ENCODE assay signal across 8 mouse cellular contexts in the genomic region with DNA sequence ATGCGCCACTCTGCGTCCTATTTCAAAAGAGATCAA. TPM values are rescaled to one million over a fixed set of nuclear protein-coding genes. Genes with fewer than 3 reads are reported as not detected.
DNase-seq lines count a peak whose midpoint lies in the region; ATAC-seq and TF ChIP-seq lines count a peak whose summit lies in the region.

A gene (minus strand): TSS at position 1 of the 36 bp plus-strand sequence.

- H3K9me3 ChIP-seq in lung, embryonic 14.5 days (ENCODE audit: low read depth, low read length), result no peaks in the 10 kb centered on the region
- no peaks in the 10 kb centered on the region for H3K9me3 ChIP-seq in embryonic facial prominence, embryonic 12.5 days
- no peaks in the 10 kb centered on the region for H3K9me3 ChIP-seq in heart, embryonic 14.5 days (ENCODE audit: control insufficient read depth, low read length)
- no peaks in the 10 kb centered on the region for H3K9me3 ChIP-seq in neural tube, embryonic 12.5 days

- DNase-seq in lung, embryonic 14.5 days, result no peak
- DNase-seq in lung, postnatal 10 days, result no peak
- DNase-seq in left cerebral cortex, postnatal 25 days (ENCODE audit: low spot score in 2 of 2), result no peak
- DNase-seq in spleen, postnatal 36 days (ENCODE audit: low spot score in 2 of 2), result no peak
- no peak for DNase-seq in thymus, postnatal 10 days (ENCODE audit: low spot score in 2 of 2)

- peak within 1 kb of the TSS; percentile 87 for H3K4me3 ChIP-seq in lung, embryonic 14.5 days (ENCODE audit: low read depth, low read length)
- H3K4me3 ChIP-seq in embryonic facial prominence, embryonic 12.5 days, result peak within 1 kb of the TSS; percentile 93
- peak within 1 kb of the TSS; percentile 70 to 93 for H3K4me3 ChIP-seq in heart, embryonic 14.5 days (ENCODE audit: control insufficient read depth in 1 of 2, insufficient read depth in 1 of 2, low read depth in 1 of 2, low read length in 2 of 2)
- peak within 1 kb of the TSS; percentile 88 for H3K4me3 ChIP-seq in neural tube, embryonic 12.5 days

- TF ChIP-seq CTCF in lung, embryonic 14.5 days (IDR thresholded peaks at IDR 0.05; ENCODE audit: low read depth), result no peak

- H3K4me2 ChIP-seq in lung, embryonic 14.5 days, result peak within 1 kb of the TSS; percentile 78
- H3K4me2 ChIP-seq in embryonic facial prominence, embryonic 12.5 days (replicated peaks), result peak within 1 kb of the TSS; percentile 73
- H3K4me2 ChIP-seq in heart, embryonic 14.5 days (ENCODE audit: low read length), result peak within 1 kb of the TSS; percentile 84
- peak within 1 kb of the TSS; percentile 78 for H3K4me2 ChIP-seq in neural tube, embryonic 12.5 days (replicated peaks)

- H3K27me3 ChIP-seq in lung, embryonic 14.5 days (ENCODE audit: insufficient read depth, low read length), result no peaks in the 10 kb centered on the region; the same call in 1 of the 2 replicates
- H3K27me3 ChIP-seq in embryonic facial prominence, embryonic 12.5 days, result peaks cover 8% of the 10 kb centered on the region; the same call in 1 of the 2 replicates
- H3K27me3 ChIP-seq in heart, embryonic 14.5 days (ENCODE audit: control insufficient read depth, insufficient read depth, low read length), result no peaks in the 10 kb centered on the region
- no peaks in the 10 kb centered on the region for H3K27me3 ChIP-seq in neural tube, embryonic 12.5 days (replicated peaks)

- peak within 1 kb of the TSS; percentile 86 for H3K9ac ChIP-seq in lung, embryonic 14.5 days
- H3K9ac ChIP-seq in embryonic facial prominence, embryonic 12.5 days, result peak within 1 kb of the TSS; percentile 86
- H3K9ac ChIP-seq in heart, embryonic 14.5 days (ENCODE audit: low read length), result peak within 1 kb of the TSS; percentile 82
- peak within 1 kb of the TSS; percentile 92 for H3K9ac ChIP-seq in neural tube, embryonic 12.5 days

- no peak for ATAC-seq in lung, embryonic 14.5 days (ENCODE audit: insufficient read depth)
- ATAC-seq in embryonic facial prominence, embryonic 12.5 days (ENCODE audit: insufficient number of reproducible peaks, insufficient read depth, low FRiP score, low TSS enrichment), result no peak
- ATAC-seq in heart, embryonic 14.5 days (ENCODE audit: insufficient number of reproducible peaks, insufficient read depth, low FRiP score, low read depth), result no peak
- no peak for ATAC-seq in neural tube, embryonic 12.5 days (ENCODE audit: low FRiP score, low read depth)

- peaks cover 5% of the 10 kb centered on the region; the same call in 1 of the 2 replicates for H3K4me1 ChIP-seq in lung, embryonic 14.5 days (ENCODE audit: insufficient read depth)
- H3K4me1 ChIP-seq in embryonic facial prominence, embryonic 12.5 days, result peaks cover 12% of the 10 kb centered on the region; the same call in 1 of the 2 replicates
- H3K4me1 ChIP-seq in heart, embryonic 14.5 days (ENCODE audit: control insufficient read depth in 2 of 2, insufficient read depth in 2 of 2, low read length in 2 of 2), result peaks cover 13 to 24% of the 10 kb centered on the region in 2 experiments; a peak in 3 of 4 replicates
- peaks cover 32% of the 10 kb centered on the region for H3K4me1 ChIP-seq in neural tube, embryonic 12.5 days

- WGBS in lung, embryonic 14.5 days, result 0% methylated on average over 2 of the region's 2 CpGs
- 0% methylated on average over 2 of the region's 2 CpGs for WGBS in embryonic facial prominence, embryonic 12.5 days
- 0% methylated on average over 2 of the region's 2 CpGs for WGBS in heart, embryonic 14.5 days
- WGBS in neural tube, embryonic 12.5 days, result 0% methylated on average over 2 of the region's 2 CpGs

- peaks cover 3% of the 10 kb centered on the region; the same call in 1 of the 2 replicates for H3K36me3 ChIP-seq in lung, embryonic 14.5 days (ENCODE audit: insufficient read depth)
- no peaks in the 10 kb centered on the region for H3K36me3 ChIP-seq in embryonic facial prominence, embryonic 12.5 days
- H3K36me3 ChIP-seq in heart, embryonic 14.5 days (ENCODE audit: control insufficient read depth, insufficient read depth, low read length), result no peaks in the 10 kb centered on the region
- no peaks in the 10 kb centered on the region for H3K36me3 ChIP-seq in neural tube, embryonic 12.5 days

- intact Hi-C loops in left cerebral cortex, postnatal 25 days (cut with DNase I), result loop anchor here (5.0 kb wide), 1 partner anchor 43 kb away; no protein-coding TSS in a partner anchor

- peak within 1 kb of the TSS; percentile 98 for H3K27ac ChIP-seq in lung, embryonic 14.5 days (ENCODE audit: low read depth)
- peak within 1 kb of the TSS; percentile 96 for H3K27ac ChIP-seq in embryonic facial prominence, embryonic 12.5 days
- peak within 1 kb of the TSS; percentile 82 to 88 for H3K27ac ChIP-seq in heart, embryonic 14.5 days (replicated peaks in 1 of 2; ENCODE audit: control insufficient read depth in 1 of 2, insufficient read depth in 1 of 2, low read depth in 2 of 2, low read length in 2 of 2)
- H3K27ac ChIP-seq in neural tube, embryonic 12.5 days, result peak within 1 kb of the TSS; percentile 97

RNA-seq across cellular contexts. Expression of the gene that starts here (rescaled TPM):
- polyA plus RNA-seq in lung, embryonic 14.5 days (2014; fragmentation: Nextera tagmentation; extraction: Ambion mirVana), result 98.3 and 98.8 TPM in 2 replicates
- polyA plus RNA-seq in embryonic facial prominence, embryonic 12.5 days (2016; fragmentation: Nextera tagmentation; extraction: Ambion mirVana), result 91.9 and 98.2 TPM in 2 replicates
- polyA plus RNA-seq in heart, embryonic 14.5 days (2014; fragmentation: Nextera tagmentation; extraction: Ambion mirVana), result 39.2 TPM in 2 replicates
- 10 to 100 TPM; 44.6 to 46.9 TPM for total RNA-seq in left cerebral cortex, postnatal 25 days (2021)
- 93.7 and 98.4 TPM in 2 replicates for polyA plus RNA-seq in neural tube, embryonic 12.5 days (2016; fragmentation: Nextera tagmentation; extraction: Ambion mirVana)
